Mouse (Mus musculus) erythroblast, embryonic 14.5 days (primary cell): Measurements from ENCODE around the gene Serpinb8.

ENCODE experiments used
- GATA1 ChIP-seq: IDR thresholded peaks from 2 replicates; pipeline ENCODE4 v1.6.1; 2012; ENCODE audit warnings: low read length, inconsistent platforms, mixed read lengths
- TAL1 ChIP-seq: IDR thresholded peaks from 3 replicates; pipeline ENCODE4 v1.6.1; 2012; ENCODE audit warnings: low read length, inconsistent platforms, mixed read lengths

GRCm38 (mm10) chr1:107596874-107597273, 7.1 kb downstream of the Serpinb8 start:
- TF ChIP-seq GATA1 = no peak
- TF ChIP-seq TAL1 = no peak
